Mouse (Mus musculus) mammary gland, adult 2 months (tissue): ENCODE results near the gene Lancl2. TPM values are rescaled to one million over a fixed set of nuclear protein-coding genes. Genes with fewer than 3 reads are reported as not detected.

Source experiments
- polyA plus RNA-seq: library from polyadenylated mRNA; depleted of rRNA; stranded (reverse); fragments of >200 nt; gene quantifications from 2 replicates; pipeline ENCODE4 v1.2.3, GENCODE M21; 2012; ENCODE audit warnings: low replicate concordance; rRNA removed

The Lancl2 gene
- polyA plus RNA-seq, result 2.5 and 4.6 TPM in 2 replicates

DNA sequence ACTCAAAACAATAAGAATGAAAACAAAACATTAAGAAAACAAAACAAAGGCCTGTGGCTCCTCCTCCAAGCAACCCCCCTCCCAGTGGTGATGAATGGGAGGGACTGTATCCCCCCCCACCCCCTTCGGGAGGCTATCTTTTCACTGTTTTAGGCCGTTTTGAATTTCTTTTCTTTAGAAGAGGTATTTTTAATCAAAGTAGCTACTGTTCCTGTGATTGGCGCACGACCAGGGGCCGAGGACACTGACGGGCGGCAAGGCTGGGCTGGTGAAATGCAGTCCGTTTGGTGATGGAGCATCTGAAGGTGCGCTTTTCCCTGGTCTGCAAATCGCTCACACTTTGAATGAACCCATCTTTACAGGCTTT lies at the start of gene Lancl2:
Gene Lancl2, plus strand, starts transcription at position 165 of the 367 bp plus-strand sequence.

DNA sequence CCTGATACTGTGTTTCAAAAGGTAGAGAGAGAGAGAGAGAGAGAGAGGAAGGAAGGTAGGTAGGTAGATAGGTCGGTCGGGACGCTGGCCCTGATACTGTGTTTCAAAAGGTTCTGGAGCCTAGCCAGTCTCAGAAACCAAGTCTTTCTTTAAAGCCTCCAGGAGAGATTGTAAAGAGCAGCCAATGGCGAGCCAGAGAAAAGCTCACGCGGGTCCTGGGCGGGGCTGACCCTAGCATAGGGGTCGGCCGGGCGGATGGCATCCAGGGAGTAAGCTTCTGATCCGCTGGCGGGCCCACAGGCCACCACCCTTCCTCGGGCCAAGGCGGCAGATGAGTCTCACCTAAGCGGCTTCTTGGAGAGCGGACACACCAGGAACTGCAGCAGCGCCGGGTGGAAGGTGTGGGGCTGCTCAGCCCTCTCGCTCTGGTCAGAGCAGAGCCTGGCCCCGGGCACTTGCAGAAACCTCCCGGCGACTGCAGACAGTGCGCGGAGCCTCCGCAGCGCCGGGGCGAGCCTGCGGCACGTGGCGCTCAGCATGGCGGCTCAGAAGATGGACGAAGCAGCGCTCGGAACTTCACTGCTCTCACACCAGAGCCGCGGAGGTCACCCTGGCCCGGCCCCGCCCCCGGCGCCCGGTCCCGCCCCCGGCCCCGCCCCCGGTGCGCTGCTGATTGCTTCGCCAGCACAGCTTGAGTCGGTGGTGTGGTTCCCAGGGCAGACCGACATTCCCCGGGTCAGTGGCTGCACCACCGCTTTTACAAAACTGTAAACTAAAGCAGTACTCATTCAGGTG lies 10.7 kb upstream of the Lancl2 start, which contains the start of gene Pyurf:
Gene Pyurf, minus strand, starts transcription at position 612 of the 795 bp plus-strand sequence.

Other genes with a start within 250 kb of the Lancl2 start
- 1.2 and 4.6 TPM in 2 replicates for gene Ppm1k, start 167.1 kb upstream of the Lancl2 start, polyA plus RNA-seq
- 7.3 and 10.5 TPM in 2 replicates for gene Herc6, start 121.5 kb upstream of the Lancl2 start, polyA plus RNA-seq
- 21.1 and 28.7 TPM in 2 replicates for gene Pyurf, start 10.5 kb upstream of the Lancl2 start, polyA plus RNA-seq
- gene Vopp1, start 122.6 kb downstream of the Lancl2 start, polyA plus RNA-seq, result 16.2 and 23.3 TPM in 2 replicates
- not detected in 2 replicates for gene Vmn1r21, start 147.8 kb downstream of the Lancl2 start, polyA plus RNA-seq
- not detected in 2 replicates for gene Vmn1r22, start 205.5 kb downstream of the Lancl2 start, polyA plus RNA-seq
- not detected in 2 replicates for gene Vmn1r23, start 224.3 kb downstream of the Lancl2 start, polyA plus RNA-seq